Comparison of ENCODE assay signal across 10 mouse cellular contexts in the genomic region with DNA sequence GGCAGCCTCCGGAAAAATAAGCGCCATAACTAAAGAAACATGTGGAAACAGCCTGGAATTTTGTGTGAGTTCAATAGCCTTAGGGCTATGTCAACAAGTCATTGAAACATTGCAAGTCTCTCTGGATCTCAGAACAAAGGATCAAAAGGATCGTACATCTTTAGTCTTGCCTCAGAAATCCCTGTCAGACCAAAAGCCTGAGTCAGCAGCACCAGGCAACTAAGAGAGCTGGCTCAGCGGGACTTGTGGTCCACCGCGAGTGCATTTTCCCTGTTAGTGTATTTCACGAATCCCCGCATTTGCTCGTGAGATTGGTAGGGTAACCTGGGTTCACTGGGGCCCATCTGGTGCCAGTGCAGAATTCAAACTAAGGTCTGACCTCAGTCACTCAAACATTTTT. TPM values are rescaled to one million over a fixed set of nuclear protein-coding genes. Genes with fewer than 3 reads are reported as not detected.
A peak's percentile ranks its signal among the peaks of the same experiment; 100 is the strongest.
DNase-seq lines count a peak whose midpoint lies in the region; ATAC-seq and TF ChIP-seq lines count a peak whose summit lies in the region.
"Had no signal": no experiment of that assay in that cellular context is flagged by ENCODE, and none has a peak within 500 bp of the region (broad histone marks: within the 10 kb centered on the region; RNA-seq: fewer than 3 reads in every experiment).

No protein-coding gene starts in this region.

- no peak overlapping the region for H3K4me2 ChIP-seq in lung, embryonic 15.5 days
- H3K4me2 ChIP-seq in neural tube, embryonic 11.5 days (ENCODE audit: low read depth), result no peak overlapping the region
- no peak overlapping the region for H3K4me2 ChIP-seq in heart, embryonic 12.5 days

- no peak for TF ChIP-seq POLR2A in lung, adult 2 months (IDR thresholded peaks at IDR 0.05; ENCODE audit: borderline replicate concordance, extremely low read depth, low read depth, low read length)

- ATAC-seq in lung, embryonic 15.5 days (ENCODE audit: borderline replicate concordance, extremely low read depth, low FRiP score, low TSS enrichment), result no peak
- no peak for ATAC-seq in neural tube, embryonic 11.5 days (ENCODE audit: insufficient read depth, low FRiP score, low TSS enrichment)
- no peak for ATAC-seq in heart, embryonic 12.5 days (ENCODE audit: insufficient number of reproducible peaks, low FRiP score)

- TF ChIP-seq CTCF in lung, adult 2 months (IDR thresholded peaks at IDR 0.05; ENCODE audit: insufficient read depth, low read length), result no peak

- H3K9ac ChIP-seq in lung, embryonic 15.5 days, result no peak overlapping the region
- H3K9ac ChIP-seq in neural tube, embryonic 11.5 days (ENCODE audit: low read length), result no peak overlapping the region
- no peak overlapping the region for H3K9ac ChIP-seq in heart, embryonic 12.5 days
- H3K9ac ChIP-seq: limb, embryonic 15.5 days; midbrain, embryonic 12.5 days had no signal

- no peaks in the 10 kb centered on the region for H3K27me3 ChIP-seq in lung, embryonic 15.5 days
- H3K27me3 ChIP-seq in neural tube, embryonic 11.5 days (ENCODE audit: control insufficient read depth, insufficient read depth, low read length), result peaks cover 2% of the 10 kb centered on the region; the same call in 1 of the 2 replicates
- peaks cover 36% of the 10 kb centered on the region for H3K27me3 ChIP-seq in heart, embryonic 12.5 days (replicated peaks)
- H3K27me3 ChIP-seq: limb, embryonic 15.5 days had no signal

- no peaks in the 10 kb centered on the region for H3K9me3 ChIP-seq in lung, embryonic 15.5 days
- H3K9me3 ChIP-seq in neural tube, embryonic 11.5 days (ENCODE audit: control insufficient read depth, low read length), result no peaks in the 10 kb centered on the region
- H3K9me3 ChIP-seq in heart, embryonic 12.5 days (replicated peaks), result no peaks in the 10 kb centered on the region
- H3K9me3 ChIP-seq: limb, embryonic 15.5 days; midbrain, embryonic 12.5 days had no signal

- 23% methylated on average over 9 of the region's 9 CpGs for WGBS in lung, embryonic 15.5 days
- WGBS in lung, adult 2 months, result 58% methylated on average over 9 of the region's 9 CpGs
- 29% methylated on average over 9 of the region's 9 CpGs for WGBS in neural tube, embryonic 11.5 days
- WGBS in heart, embryonic 12.5 days, result 67% methylated on average over 9 of the region's 9 CpGs

- intact Hi-C loops in heart, postnatal 25 days (cut with DNase I), result no loop called here

- H3K4me1 ChIP-seq in lung, embryonic 15.5 days, result peaks cover 15% of the 10 kb centered on the region; the same call in 1 of the 2 replicates
- no peaks in the 10 kb centered on the region for H3K4me1 ChIP-seq in lung, adult 2 months (ENCODE audit: control insufficient read depth, insufficient read depth, low read length)
- H3K4me1 ChIP-seq in neural tube, embryonic 11.5 days (ENCODE audit: control insufficient read depth, insufficient read depth, low read length), result 0 out of 2 replicates have a peak, but pooled peaks cover 3% of the 10 kb centered on the region
- H3K4me1 ChIP-seq in heart, embryonic 12.5 days (replicated peaks), result peaks cover 10% of the 10 kb centered on the region; the same call in 1 of the 2 replicates

- peak overlapping the region; percentile 32 for H3K27ac ChIP-seq in lung, embryonic 15.5 days
- H3K27ac ChIP-seq in neural tube, embryonic 11.5 days (ENCODE audit: low read depth, low read length), result no peak overlapping the region
- H3K27ac ChIP-seq in heart, embryonic 12.5 days (ENCODE audit: poor library complexity, severe bottlenecking), result no peak overlapping the region
- H3K27ac ChIP-seq: limb, embryonic 15.5 days; midbrain, embryonic 12.5 days had no signal

- H3K4me3 ChIP-seq in lung, embryonic 15.5 days, result no peak overlapping the region
- no peak overlapping the region for H3K4me3 ChIP-seq in lung, adult 2 months (replicated peaks; ENCODE audit: extremely low read depth, low read depth, low read length)
- H3K4me3 ChIP-seq in neural tube, embryonic 11.5 days (ENCODE audit: low read depth, low read length), result no peak overlapping the region
- no peak overlapping the region for H3K4me3 ChIP-seq in heart, embryonic 12.5 days
- H3K4me3 ChIP-seq: midbrain, embryonic 12.5 days had no signal

- H3K36me3 ChIP-seq in lung, embryonic 15.5 days, result no peaks in the 10 kb centered on the region
- H3K36me3 ChIP-seq in neural tube, embryonic 11.5 days (ENCODE audit: control insufficient read depth, insufficient read depth, low read length), result no peaks in the 10 kb centered on the region
- no peaks in the 10 kb centered on the region for H3K36me3 ChIP-seq in heart, embryonic 12.5 days
- H3K36me3 ChIP-seq: limb, embryonic 15.5 days; midbrain, embryonic 12.5 days had no signal

- no peak for DNase-seq in lung, adult 2 months
- peak; percentile 14 for DNase-seq in R1 (ENCODE audit: low read depth, low spot score)
- peak; percentile 38 for DNase-seq in embryo, embryonic 9.5 days (ENCODE audit: extremely low spot score)
- peak; percentile 24 for DNase-seq in neural tube, embryonic 11.5 days (ENCODE audit: low spot score)
- no peak for DNase-seq in heart, postnatal 25 days (ENCODE audit: low spot score)
- no peak for DNase-seq in natural killer cell, adult 2 months (ENCODE audit: low spot score in 2 of 2)

RNA-seq across cellular contexts. Expression of a gene that starts 1.2 kb away (rescaled TPM):
- polyA plus RNA-seq in lung, embryonic 15.5 days (2015; fragmentation: Nextera tagmentation; extraction: Ambion mirVana), result 21.5 and 22.1 TPM in 2 replicates
- polyA plus RNA-seq in lung, adult 2 months (2012; rRNA removed), result 7.5 and 9.9 TPM in 2 replicates
- 8.0 and 9.8 TPM in 2 replicates for polyA plus RNA-seq in neural tube, embryonic 11.5 days (2014; fragmentation: Nextera tagmentation; extraction: Ambion mirVana)
- total RNA-seq in heart, postnatal 25 days (2021), result 1 to 10 TPM; 2.7 to 3.6 TPM
- 3.5 and 3.6 TPM in 2 replicates for polyA plus RNA-seq in heart, embryonic 12.5 days (2016; fragmentation: Nextera tagmentation; extraction: Ambion mirVana)

RNA-seq across cellular contexts. Expression of a gene that starts 52.1 kb away (rescaled TPM):
- 29.4 and 32.2 TPM in 2 replicates for polyA plus RNA-seq in lung, embryonic 15.5 days (2015; fragmentation: Nextera tagmentation; extraction: Ambion mirVana)
- polyA plus RNA-seq in lung, adult 2 months (2012; rRNA removed), result 16.4 and 23.7 TPM in 2 replicates
- polyA plus RNA-seq in neural tube, embryonic 11.5 days (2014; fragmentation: Nextera tagmentation; extraction: Ambion mirVana), result 32.8 and 34.6 TPM in 2 replicates
- total RNA-seq in heart, postnatal 25 days (2021), result 10 to 100 TPM; 22.4 to 26.8 TPM
- 26.2 and 27.4 TPM in 2 replicates for polyA plus RNA-seq in heart, embryonic 12.5 days (2016; fragmentation: Nextera tagmentation; extraction: Ambion mirVana)

Comparison
In these comparisons a context has a peak if more than half of its experiments do, and no peak if none do; other contexts are left out.
1. DNase-seq: peak in R1 (single experiment), embryo, embryonic 9.5 days (single experiment) and neural tube, embryonic 11.5 days (single experiment); none in lung, adult 2 months (single experiment), heart, postnatal 25 days (single experiment) and natural killer cell, adult 2 months (0 of 2).